Mouse (Mus musculus) liver, adult 2 months (tissue): ENCODE results near the gene Ednra.

ENCODE experiments used
- CTCF ChIP-seq: fragments of 200-500 bp; IDR thresholded peaks from 2 replicates; pipeline ENCODE4 v1.5.1; 2011; ENCODE audit warnings: low read depth, low read length, control low read depth
- POLR2A ChIP-seq: fragments of 200-500 bp; IDR thresholded peaks from 2 replicates; pipeline ENCODE4 v1.6.1; 2011; ENCODE audit warnings: low read length, control low read depth; ENCODE audit not compliant: insufficient read depth; ENCODE audit errors: extremely low read depth

DNA sequence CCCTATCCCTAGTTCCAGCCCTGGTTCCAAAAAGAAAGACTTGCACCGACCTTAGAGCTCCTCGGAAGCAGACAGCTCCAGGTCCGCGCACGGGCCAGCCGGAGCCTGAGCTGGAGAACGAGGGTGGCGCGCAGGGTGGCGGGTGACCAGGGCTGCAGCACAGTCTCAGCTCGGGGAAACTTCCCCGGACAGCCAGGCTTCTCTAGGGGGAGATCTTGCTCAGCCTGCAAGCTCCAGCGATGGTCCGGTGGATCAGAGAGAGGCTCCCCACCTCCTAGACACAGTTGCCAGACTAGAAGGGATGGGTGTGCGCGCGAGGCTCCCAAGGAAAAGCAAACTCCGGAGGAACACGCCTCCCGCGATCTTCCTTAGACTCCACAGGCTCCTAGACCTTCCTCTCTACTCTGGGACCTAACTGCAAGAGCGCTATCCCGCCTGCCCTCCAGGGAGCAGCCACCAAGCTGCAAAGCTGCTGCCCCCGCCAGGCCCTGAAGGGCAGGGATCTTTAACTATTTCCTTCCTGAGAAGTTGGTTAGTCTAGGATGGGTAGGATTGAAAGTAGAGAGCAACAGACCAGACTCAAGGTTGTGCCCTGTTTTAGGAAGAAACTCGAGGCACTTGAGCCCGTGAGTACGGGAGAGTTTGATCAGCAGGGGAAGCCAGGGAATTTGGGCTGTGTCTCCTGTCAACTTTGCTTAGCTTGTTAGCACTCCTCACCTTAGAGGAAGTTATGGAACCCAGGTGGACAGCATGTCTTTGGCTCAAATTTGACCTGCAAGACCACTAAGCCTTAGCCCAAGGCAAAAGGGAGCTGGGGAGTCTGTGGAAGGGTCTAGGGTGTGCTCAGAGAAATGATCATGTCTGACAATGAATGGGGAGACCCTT, at the start of gene Ednra:
- TF ChIP-seq CTCF = no peak
- TF ChIP-seq POLR2A = no peak
